Mouse (Mus musculus): Measurements from ENCODE around the gene Pglyrp1.

DNA sequence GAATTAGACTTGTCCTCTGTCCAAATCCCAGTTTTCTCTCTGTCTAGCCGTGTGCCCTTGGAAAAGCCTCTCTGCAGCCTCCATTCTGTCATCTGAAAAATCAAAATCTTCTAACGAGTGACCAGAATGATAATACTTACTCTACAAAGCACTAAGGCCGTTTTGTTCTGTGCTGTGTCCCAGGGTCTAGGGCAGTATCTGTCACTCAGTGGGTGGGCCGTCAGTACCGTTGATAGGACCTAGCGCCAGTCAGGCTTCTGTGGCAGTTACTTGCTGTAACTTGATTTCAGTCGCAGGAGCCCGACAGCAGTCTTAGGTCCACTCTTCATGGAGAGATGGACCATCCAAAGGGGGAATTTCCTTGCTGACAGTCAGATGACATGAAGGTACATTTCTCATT lies 53.2 kb downstream of the Pglyrp1 start:
- TF ChIP-seq CTCF (IDR thresholded peaks at IDR 0.05; ENCODE audit: extremely low read depth, insufficient read depth, insufficient read length, insufficient replicate concordance) = no peak
- no peak for TF ChIP-seq POLR2A (IDR thresholded peaks at IDR 0.05; ENCODE audit: low read depth, low read length)
